Comparison of ENCODE assay signal across 16 mouse cellular contexts in the genomic region with DNA sequence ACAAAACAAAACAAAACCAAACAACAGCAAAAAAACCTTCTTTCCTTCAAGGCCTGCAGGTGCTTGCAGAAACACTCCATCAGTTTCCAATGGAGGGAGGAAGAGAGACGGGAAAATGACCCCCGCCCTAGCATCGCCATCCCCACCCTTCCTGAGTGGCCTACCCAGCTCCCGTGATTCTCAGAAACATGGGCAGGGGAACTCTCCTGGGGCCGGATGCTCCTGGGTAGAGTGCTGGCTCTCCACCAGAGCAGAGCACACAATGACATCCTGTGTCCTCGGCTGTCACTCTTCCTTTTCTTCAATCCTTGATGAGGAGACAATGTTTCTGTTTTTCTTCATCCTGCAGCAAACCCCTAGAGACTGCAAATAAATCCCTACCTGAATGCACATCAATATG. TPM values are rescaled to one million over a fixed set of nuclear protein-coding genes. Genes with fewer than 3 reads are reported as not detected.
A peak's percentile ranks its signal among the peaks of the same experiment; 100 is the strongest.
DNase-seq lines count a peak whose midpoint lies in the region; ATAC-seq and TF ChIP-seq lines count a peak whose summit lies in the region.
"Had no signal": no experiment of that assay in that cellular context is flagged by ENCODE, and none has a peak within 500 bp of the region (broad histone marks: within the 10 kb centered on the region; RNA-seq: fewer than 3 reads in every experiment).

No protein-coding gene starts in this region.

- no peak for DNase-seq in gastrocnemius, adult 2 months
- DNase-seq in gastrocnemius, adult 8-10 months (ENCODE audit: low spot score in 2 of 2): no peak
- DNase-seq in midbrain, embryonic 14.5 days: peak; percentile 32
- no peak for DNase-seq in midbrain, embryonic 11.5 days (ENCODE audit: low spot score, missing footprints)
- DNase-seq in naive thymus-derived CD4-positive, alpha-beta T cell, adult 2 months (ENCODE audit: low read depth): peak; percentile 65
- DNase-seq in right cerebral cortex, postnatal 36 days (ENCODE audit: low spot score in 2 of 2): no peak
- DNase-seq in urinary bladder, adult 2 months (ENCODE audit: low spot score): no peak
- DNase-seq: heart, postnatal 4 days; lung, embryonic 14.5 days had no signal

- H3K9me3 ChIP-seq in midbrain, embryonic 14.5 days (ENCODE audit: control insufficient read depth, low read length): no peaks in the 10 kb centered on the region
- no peaks in the 10 kb centered on the region for H3K9me3 ChIP-seq in midbrain, embryonic 11.5 days (ENCODE audit: control insufficient read depth, low read length)
- H3K9me3 ChIP-seq: limb, embryonic 10.5 days; stomach, embryonic 15.5 days had no signal

- no peak for ATAC-seq in midbrain, embryonic 14.5 days (ENCODE audit: low FRiP score, low TSS enrichment)
- ATAC-seq in midbrain, embryonic 11.5 days (ENCODE audit: low FRiP score): no peak
- ATAC-seq in inflammation-experienced regulatory T-cells, adult 6 months: peak; percentile 85
- ATAC-seq: forebrain, embryonic 14.5 days; Patski had no signal

- intact Hi-C loops in gastrocnemius, adult 2 months (cut with DNase I): loop anchor here (5.0 kb wide), 1 partner anchor 42 kb away; no protein-coding TSS in a partner anchor

- H3K36me3 ChIP-seq in midbrain, embryonic 14.5 days (ENCODE audit: control insufficient read depth, insufficient read depth, low read length): no peaks in the 10 kb centered on the region
- no peaks in the 10 kb centered on the region for H3K36me3 ChIP-seq in midbrain, embryonic 11.5 days (ENCODE audit: control insufficient read depth, insufficient read depth, low read length)
- H3K36me3 ChIP-seq: stomach, embryonic 15.5 days had no signal

- peak overlapping the region; percentile 62 for H3K27ac ChIP-seq in gastrocnemius, adult 2 months
- H3K27ac ChIP-seq in midbrain, embryonic 14.5 days (replicated peaks; ENCODE audit: low read depth, low read length): no peak overlapping the region
- H3K27ac ChIP-seq in midbrain, embryonic 11.5 days (ENCODE audit: low read depth, low read length): no peak overlapping the region
- H3K27ac ChIP-seq: embryonic facial prominence, embryonic 13.5 days; limb, embryonic 10.5 days; stomach, embryonic 15.5 days had no signal

- no peaks in the 10 kb centered on the region for H3K27me3 ChIP-seq in midbrain, embryonic 14.5 days (ENCODE audit: control insufficient read depth, insufficient read depth, low read length)
- H3K27me3 ChIP-seq in midbrain, embryonic 11.5 days (ENCODE audit: control insufficient read depth, insufficient read depth, low read length): no peaks in the 10 kb centered on the region
- H3K27me3 ChIP-seq: embryonic facial prominence, embryonic 13.5 days; Patski; stomach, embryonic 15.5 days had no signal

- 40% methylated on average over 6 of the region's 6 CpGs for WGBS in midbrain, embryonic 14.5 days
- 63% methylated on average over 6 of the region's 6 CpGs for WGBS in midbrain, embryonic 11.5 days

- H3K4me1 ChIP-seq in midbrain, embryonic 14.5 days (ENCODE audit: control insufficient read depth, insufficient read depth, low read length): peaks cover 14% of the 10 kb centered on the region
- H3K4me1 ChIP-seq in midbrain, embryonic 11.5 days (ENCODE audit: control insufficient read depth, insufficient read depth, low read length): peaks cover 7% of the 10 kb centered on the region

- no peak overlapping the region for H3K9ac ChIP-seq in midbrain, embryonic 14.5 days (replicated peaks; ENCODE audit: low read length)
- H3K9ac ChIP-seq in midbrain, embryonic 11.5 days (ENCODE audit: low read length): no peak overlapping the region
- H3K9ac ChIP-seq: embryonic facial prominence, embryonic 13.5 days; lung, embryonic 14.5 days; stomach, embryonic 15.5 days had no signal

- no peak overlapping the region for H3K4me3 ChIP-seq in gastrocnemius, adult 2 months
- no peak overlapping the region for H3K4me3 ChIP-seq in midbrain, embryonic 14.5 days (replicated peaks; ENCODE audit: low read depth, low read length)
- no peak overlapping the region for H3K4me3 ChIP-seq in midbrain, embryonic 11.5 days (ENCODE audit: low read depth, low read length)
- H3K4me3 ChIP-seq: embryonic facial prominence, embryonic 13.5 days; limb, embryonic 10.5 days; myocyte; stomach, embryonic 15.5 days had no signal

- no peak overlapping the region for H3K4me2 ChIP-seq in midbrain, embryonic 14.5 days (ENCODE audit: low read length)
- no peak overlapping the region for H3K4me2 ChIP-seq in midbrain, embryonic 11.5 days
- H3K4me2 ChIP-seq: embryonic facial prominence, embryonic 13.5 days; lung, embryonic 14.5 days; stomach, embryonic 15.5 days had no signal

- TF ChIP-seq CTCF in gastrocnemius, adult 2 months (IDR thresholded peaks at IDR 0.05): no peak

RNA-seq across cellular contexts. Expression of gene Pitpnc1, which starts 6.4 kb away (rescaled TPM):
- 100 to 1,000 TPM in 1 of 2 experiments, 10 to 100 TPM in 1; 59.4 to 114 TPM for total RNA-seq in gastrocnemius, adult 2 months (2021)
- total RNA-seq in gastrocnemius, adult 8-10 months (2022): 10 to 100 TPM; 54.3 to 72.7 (median 61.5) TPM
- polyA plus RNA-seq in midbrain, embryonic 14.5 days (2014; fragmentation: Nextera tagmentation; extraction: Ambion mirVana): 32.8 and 42.1 TPM in 2 replicates
- 29.9 and 32.1 TPM in 2 replicates for polyA plus RNA-seq in midbrain, embryonic 11.5 days (2014; fragmentation: Nextera tagmentation; extraction: Ambion mirVana)
- 100 to 1,000 TPM in 2 of 3 experiments, 10 to 100 TPM in 1; 72.1 to 124 (median 106) TPM for polyA plus RNA-seq in inflammation-experienced regulatory T-cells, adult 6 months (2017; shearing (Covaris generic))
- polyA plus RNA-seq in urinary bladder, adult 2 months (2012; rRNA removed): 9.1 TPM in 2 replicates

RNA-seq across cellular contexts. Expression of gene Psmd12, which starts 15.1 kb away (rescaled TPM):
- total RNA-seq in gastrocnemius, adult 2 months (2021): 100 to 1,000 TPM; 105 to 106 TPM
- 100 to 1,000 TPM in 2 of 4 experiments, 10 to 100 TPM in 2; 90.0 to 108 (median 97.1) TPM for total RNA-seq in gastrocnemius, adult 8-10 months (2022)
- polyA plus RNA-seq in midbrain, embryonic 14.5 days (2014; fragmentation: Nextera tagmentation; extraction: Ambion mirVana): 143 and 177 TPM in 2 replicates
- 232 and 254 TPM in 2 replicates for polyA plus RNA-seq in midbrain, embryonic 11.5 days (2014; fragmentation: Nextera tagmentation; extraction: Ambion mirVana)
- polyA plus RNA-seq in inflammation-experienced regulatory T-cells, adult 6 months (2017; shearing (Covaris generic)): 100 to 1,000 TPM; 115 to 161 (median 118) TPM
- polyA plus RNA-seq in urinary bladder, adult 2 months (2012; rRNA removed): 69.8 and 80.2 TPM in 2 replicates

Comparison
In these comparisons a context has a peak if more than half of its experiments do, and no peak if none do; other contexts are left out.
1. DNase-seq: peak in midbrain, embryonic 14.5 days (single experiment) and naive thymus-derived CD4-positive, alpha-beta T cell, adult 2 months (single experiment); none in gastrocnemius, adult 2 months (single experiment), gastrocnemius, adult 8-10 months (0 of 2), midbrain, embryonic 11.5 days (single experiment), right cerebral cortex, postnatal 36 days (0 of 2) and urinary bladder, adult 2 months (single experiment).